Mouse (Mus musculus) erythroblast, embryonic 14.5 days (primary cell): Measurements from ENCODE around the gene Lmna.

Experiments
- GATA1 ChIP-seq: IDR thresholded peaks from 2 replicates; pipeline ENCODE4 v1.6.1; 2012; ENCODE audit warnings: low read length, inconsistent platforms, mixed read lengths
- TAL1 ChIP-seq: IDR thresholded peaks from 3 replicates; pipeline ENCODE4 v1.6.1; 2012; ENCODE audit warnings: low read length, inconsistent platforms, mixed read lengths

DNA sequence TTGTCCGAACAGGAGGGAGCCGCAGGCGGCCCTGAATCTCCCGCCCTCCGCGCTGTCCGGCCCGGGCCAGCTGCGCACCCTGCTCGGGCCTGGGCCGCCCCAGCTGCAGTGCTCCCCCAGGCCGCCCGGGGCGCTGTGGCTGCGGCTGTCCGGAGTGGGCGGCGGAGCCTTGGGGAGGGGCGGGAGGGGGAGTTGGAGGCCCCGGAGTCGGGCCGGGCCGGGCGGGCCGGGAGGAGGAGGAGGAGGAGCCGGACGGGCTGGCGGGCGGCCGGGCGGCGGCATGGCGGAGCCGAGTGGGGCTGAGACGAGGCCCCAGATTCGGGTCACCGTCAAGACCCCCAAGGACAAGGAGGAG is 43.7 kb upstream of the Lmna start, which contains the start of gene Ubqln4:
- no peak for TF ChIP-seq GATA1
- TF ChIP-seq TAL1 = no peak
